In genomic region chr7:71378812-71379760, GRCm38 (mm10) we compare ENCODE assay signal across 8 mouse cellular contexts. TPM values are rescaled to one million over a fixed set of nuclear protein-coding genes. Genes with fewer than 3 reads are reported as not detected.
DNase-seq lines count a peak whose midpoint lies in the region; ATAC-seq and TF ChIP-seq lines count a peak whose summit lies in the region.

No protein-coding gene starts in this region.

- no peaks in the 10 kb centered on the region; a peak in 2 of 4 replicates for H3K4me1 ChIP-seq in ES-E14 (ENCODE audit: control insufficient read depth in 2 of 2, insufficient read depth in 2 of 2, low read length in 2 of 2, poor library complexity in 1 of 2)

- peak; percentile 30 to 85 for DNase-seq in adrenal gland, adult (ENCODE audit: inconsistent age in 2 of 2, low spot score in 1 of 2)
- DNase-seq in adrenal gland, adult 8-10 months: no peak
- peak; percentile 37 for DNase-seq in ES-E14 (ENCODE audit: low read depth, low spot score)
- peak; percentile 10 to 59 for DNase-seq in heart, postnatal 14 days
- DNase-seq in layer of hippocampus, adult 9-11 months: peak; percentile 8
- peak; percentile 70 to 72 for DNase-seq in lung, postnatal 4 days
- no peak for DNase-seq in yolk sac, embryonic 10.5 days (ENCODE audit: low spot score)

- peak; percentile 95 for ATAC-seq in common myeloid progenitor, adult 5-6 weeks (replicated peaks; ENCODE audit: low read depth, poor library complexity, severe bottlenecking)

- H3K9ac ChIP-seq in ES-E14 (ENCODE audit: insufficient read depth, low read depth, low read length, poor library complexity, severe bottlenecking): no peak overlapping the region

- H3K36me3 ChIP-seq in ES-E14 (ENCODE audit: control insufficient read depth, insufficient read depth, low read length, poor library complexity, severe bottlenecking): no peaks in the 10 kb centered on the region

- H3K4me3 ChIP-seq in ES-E14 (ENCODE audit: insufficient read depth in 1 of 2, low read depth in 1 of 2, low read length in 2 of 2, poor library complexity in 1 of 2, severe bottlenecking in 1 of 2): no peak overlapping the region

- H3K27ac ChIP-seq in ES-E14 (ENCODE audit: insufficient read depth, low read depth, low read length, poor library complexity, severe bottlenecking): no peak overlapping the region

- H3K9me3 ChIP-seq in ES-E14 (ENCODE audit: control insufficient read depth, insufficient read depth, low read depth, low read length): no peaks in the 10 kb centered on the region

- in situ Hi-C loops in ES-E14 (cut with MboI; ENCODE audit: low sequenced_read_pairs in 2 of 2, unreplicated experiment in 2 of 2): no loop called here

- intact Hi-C loops in heart, postnatal 14 days (cut with DNase I): loop anchor here (2.0 to 10.0 kb wide), 5 partner anchors 32 to 486 kb away; no protein-coding TSS in a partner anchor

TF ChIP-seq in ES-E14, 5 proteins besides CTCF, POLR2A, EP300 and RAD21:
- 0 out of 2 replicates have a peak, but pooled peaks have one; percentile 13 for TF ChIP-seq MAFK (IDR thresholded peaks at IDR 0.05; ENCODE audit: insufficient read depth, low read depth, low read length)
- no peak for TF ChIP-seq CHD2 (IDR thresholded peaks at IDR 0.05; ENCODE audit: low read depth, low read length)
- TF ChIP-seq ZC3H11A (IDR thresholded peaks at IDR 0.05; ENCODE audit: borderline replicate concordance, low read depth, low read length): 0 out of 2 replicates have a peak, but pooled peaks have one; percentile 24

RNA-seq across cellular contexts. Expression of gene Gm10295, which starts 27.8 kb away (rescaled TPM):
- total RNA-seq in adrenal gland, adult 8-10 months (2022): not detected
- not detected in 2 replicates for total RNA-seq in ES-E14 (2012; rRNA removed)
- not detected in 2 replicates for total RNA-seq in common myeloid progenitor, adult 5-6 weeks (2017)
- total RNA-seq in heart, postnatal 14 days (2021): not detected

Comparison
In these comparisons a context has a peak if more than half of its experiments do, and no peak if none do; other contexts are left out.
1. DNase-seq: peak in adrenal gland, adult (2 of 2), ES-E14 (single experiment), heart, postnatal 14 days (2 of 2), layer of hippocampus, adult 9-11 months (single experiment) and lung, postnatal 4 days (2 of 2); none in adrenal gland, adult 8-10 months (single experiment) and yolk sac, embryonic 10.5 days (single experiment).